Mouse (Mus musculus): Measurements from ENCODE around the gene Uba2.
"Not testable (repeated sequence)": the region's sequence is repeated elsewhere in the genome, so short reads cannot be mapped to it uniquely, and the experiment has no call there.

Gene Uba2

DNA sequence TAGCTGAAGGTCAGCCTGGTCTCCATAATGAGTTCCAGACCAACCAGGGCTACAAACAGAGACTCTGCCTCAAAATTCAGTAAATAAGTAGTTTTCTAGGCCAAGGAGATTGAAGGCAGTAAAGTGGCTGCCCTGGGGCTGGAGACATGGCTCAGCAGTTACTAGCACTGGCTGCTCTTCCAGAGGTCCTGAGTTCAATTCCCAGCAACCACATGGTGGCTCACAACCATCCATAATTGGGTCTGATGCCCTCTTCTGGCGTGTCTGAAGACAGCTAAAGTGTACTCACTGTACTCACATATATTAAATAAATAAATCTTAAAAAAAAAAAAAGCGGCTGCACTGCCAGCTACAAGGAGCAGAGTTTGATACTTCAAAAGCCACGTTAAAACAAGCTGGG, 3.4 kb downstream of the Uba2 start:
- no peak for DNase-seq

DNA sequence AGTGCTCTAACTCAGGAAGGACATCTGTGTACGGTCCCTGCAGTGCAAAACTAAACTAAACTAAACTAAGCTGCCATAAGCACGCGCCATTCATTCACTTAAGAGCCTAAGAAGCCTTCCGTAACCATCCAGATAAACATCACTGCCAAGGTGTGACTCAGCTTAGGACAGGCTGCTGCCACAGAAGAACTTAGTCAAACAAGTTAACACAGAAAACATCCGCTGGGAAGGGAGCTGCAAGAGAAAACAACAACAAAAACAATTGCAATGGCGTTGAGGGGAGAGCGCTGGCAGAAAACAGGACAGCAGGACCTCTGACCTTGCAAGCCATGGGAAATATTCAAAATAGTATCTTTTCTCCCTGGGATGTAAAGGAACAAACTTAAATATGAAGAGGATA, 4.7 kb downstream of the Uba2 start:
- no peak for DNase-seq

DNA sequence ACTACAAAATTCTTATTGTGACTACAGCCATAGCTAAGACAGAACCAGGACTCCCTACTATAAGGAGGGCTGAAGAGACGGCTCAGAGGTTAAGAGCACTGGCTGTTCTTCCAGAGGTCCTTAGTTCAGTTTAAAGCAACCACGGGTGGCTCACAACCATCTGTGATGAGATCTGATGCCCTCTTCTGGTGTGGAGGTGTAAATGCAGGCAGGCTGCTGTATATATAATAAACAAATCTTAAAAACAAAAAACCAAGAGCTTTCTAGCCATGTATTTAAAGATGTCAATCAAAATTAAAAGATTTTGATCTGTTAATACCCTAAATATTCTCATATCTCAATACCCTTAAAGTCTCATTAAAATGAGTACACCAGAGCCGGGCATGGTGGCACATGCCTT, 10.2 kb downstream of the Uba2 start:
- DNase-seq = no peak

DNA sequence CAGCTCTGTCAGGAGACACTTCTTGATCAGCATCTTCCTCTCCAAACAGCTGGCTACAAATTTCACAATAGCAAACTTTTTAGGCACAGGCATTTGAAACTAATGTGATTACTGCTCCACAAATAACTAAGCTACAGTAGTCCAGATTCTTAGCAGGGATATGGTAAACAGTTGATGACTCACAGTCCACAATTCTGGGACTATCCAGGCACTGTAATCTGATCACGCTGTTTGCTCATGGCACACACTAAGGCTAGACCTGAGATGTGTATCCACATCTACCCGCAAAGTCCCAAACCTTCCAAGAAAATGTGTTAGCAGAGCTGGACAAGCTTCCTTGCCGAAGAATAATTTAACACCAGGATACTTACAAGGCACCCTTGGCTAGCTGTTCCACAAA, 11.4 kb downstream of the Uba2 start:
- no peak for DNase-seq

DNA sequence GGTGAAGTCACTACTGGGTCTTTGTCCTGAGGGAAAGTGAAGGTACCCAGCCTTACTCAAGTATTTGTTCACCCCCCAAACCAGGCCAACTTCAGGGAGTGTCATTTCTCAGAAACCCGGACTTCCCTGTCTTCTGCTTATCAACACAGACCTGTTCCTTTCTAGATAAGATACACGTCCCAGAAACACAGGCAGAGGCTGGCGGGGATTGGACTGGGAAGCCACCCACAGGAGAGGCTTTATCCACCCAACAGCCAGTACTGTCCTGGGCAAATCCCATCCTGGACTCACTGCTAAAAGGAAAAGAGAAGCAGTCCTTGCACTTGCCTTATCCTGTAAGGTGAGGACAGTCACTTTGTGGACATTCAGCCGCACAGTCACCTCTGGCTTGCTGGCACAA, 22.2 kb downstream of the Uba2 start:
- no peak for DNase-seq

DNA sequence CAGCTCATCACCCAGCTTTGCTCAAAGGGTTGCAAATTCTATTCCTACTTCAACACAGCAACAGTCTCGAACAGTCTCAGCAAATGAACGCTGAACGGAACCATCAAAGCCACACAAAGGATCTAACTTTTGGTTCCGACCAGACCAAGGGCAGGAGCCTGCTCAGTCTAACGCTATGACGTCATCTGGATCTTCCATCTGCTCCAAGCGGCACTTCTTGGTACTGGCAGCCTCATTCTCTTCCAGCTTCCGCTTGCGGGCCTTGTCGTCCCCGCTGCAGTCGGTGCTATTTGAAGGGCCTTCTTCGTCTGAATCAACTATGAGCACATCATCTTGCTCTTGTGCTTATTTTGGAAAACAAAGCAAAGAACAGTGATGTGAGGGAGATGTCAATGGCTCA, 28.3 kb downstream of the Uba2 start:
- DNase-seq = no peak

DNA sequence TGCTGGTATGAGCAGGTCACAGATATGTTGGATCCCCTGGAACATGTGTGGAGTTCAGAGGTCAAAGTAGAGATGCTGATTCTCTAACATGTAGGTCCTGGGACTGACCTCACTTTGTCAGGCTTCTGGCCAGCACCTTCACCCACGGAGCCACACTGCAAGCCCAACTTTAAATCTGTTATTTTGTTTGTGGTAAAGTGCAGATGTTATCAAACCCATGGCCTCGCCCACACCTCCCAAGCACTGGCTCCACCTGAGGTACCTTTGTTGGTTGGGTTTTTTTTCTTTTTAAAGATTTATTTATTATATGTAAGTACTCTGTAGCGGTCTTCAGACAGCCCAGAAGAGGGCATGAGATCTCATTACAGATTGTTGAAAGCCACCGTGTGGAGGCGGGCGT, 29.9 kb downstream of the Uba2 start:
- no peak for DNase-seq

DNA sequence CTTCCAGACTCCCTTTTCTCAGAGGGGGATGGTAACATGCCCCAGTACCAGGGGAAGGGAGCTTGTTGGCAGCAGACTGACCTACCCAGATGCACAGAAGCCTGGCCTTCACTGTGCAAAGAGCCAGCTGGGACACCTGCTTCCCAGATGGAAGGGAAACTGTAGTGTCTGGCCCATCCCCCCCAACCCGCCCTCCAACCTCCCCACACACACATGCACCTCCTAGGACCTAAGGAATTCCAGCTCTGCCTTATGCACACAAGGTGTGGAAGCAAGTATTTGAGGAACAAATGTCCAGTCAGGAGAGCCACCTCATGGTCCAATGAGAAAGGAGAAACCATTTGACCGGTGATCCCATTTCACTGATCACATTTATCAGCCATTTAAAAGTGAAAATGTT, 35.1 kb downstream of the Uba2 start:
- no peak for DNase-seq

DNA sequence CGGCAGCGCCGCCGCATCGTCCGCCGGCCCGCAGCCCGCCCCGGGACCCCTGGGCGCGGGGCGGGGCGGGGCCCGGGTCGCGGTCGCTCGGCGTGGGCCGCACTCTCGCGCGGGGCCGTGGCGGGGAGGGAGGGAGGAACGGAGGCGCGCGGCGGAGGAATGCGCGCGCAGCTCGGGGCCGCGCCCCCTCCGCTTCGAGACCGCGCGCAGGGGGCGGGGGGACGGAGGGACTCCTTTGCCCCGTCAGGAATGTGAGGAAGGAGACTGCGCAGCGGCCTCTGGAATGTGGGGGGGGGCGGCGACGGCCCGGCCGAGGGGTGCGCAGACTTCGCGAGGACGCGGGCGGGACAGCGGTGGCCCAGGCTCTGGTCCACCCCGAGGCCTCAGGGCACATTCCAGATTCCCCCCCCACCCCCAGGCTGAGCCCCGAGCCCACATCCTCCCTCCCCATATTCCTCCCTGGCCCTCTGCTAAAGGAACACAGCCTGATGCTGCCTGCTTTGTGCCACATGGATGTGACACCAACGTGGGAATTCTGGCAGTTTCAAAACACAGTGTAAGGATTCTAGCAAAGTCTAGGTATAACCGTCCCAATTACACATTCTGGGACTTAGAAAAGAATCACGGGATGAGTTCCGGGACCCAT, 36.2 kb downstream of the Uba2 start, which contains the start of gene Wtip:
Wtip (minus strand) TSS at position 152 of the 646 bp plus-strand sequence.
- peak; percentile 14 for DNase-seq

DNA sequence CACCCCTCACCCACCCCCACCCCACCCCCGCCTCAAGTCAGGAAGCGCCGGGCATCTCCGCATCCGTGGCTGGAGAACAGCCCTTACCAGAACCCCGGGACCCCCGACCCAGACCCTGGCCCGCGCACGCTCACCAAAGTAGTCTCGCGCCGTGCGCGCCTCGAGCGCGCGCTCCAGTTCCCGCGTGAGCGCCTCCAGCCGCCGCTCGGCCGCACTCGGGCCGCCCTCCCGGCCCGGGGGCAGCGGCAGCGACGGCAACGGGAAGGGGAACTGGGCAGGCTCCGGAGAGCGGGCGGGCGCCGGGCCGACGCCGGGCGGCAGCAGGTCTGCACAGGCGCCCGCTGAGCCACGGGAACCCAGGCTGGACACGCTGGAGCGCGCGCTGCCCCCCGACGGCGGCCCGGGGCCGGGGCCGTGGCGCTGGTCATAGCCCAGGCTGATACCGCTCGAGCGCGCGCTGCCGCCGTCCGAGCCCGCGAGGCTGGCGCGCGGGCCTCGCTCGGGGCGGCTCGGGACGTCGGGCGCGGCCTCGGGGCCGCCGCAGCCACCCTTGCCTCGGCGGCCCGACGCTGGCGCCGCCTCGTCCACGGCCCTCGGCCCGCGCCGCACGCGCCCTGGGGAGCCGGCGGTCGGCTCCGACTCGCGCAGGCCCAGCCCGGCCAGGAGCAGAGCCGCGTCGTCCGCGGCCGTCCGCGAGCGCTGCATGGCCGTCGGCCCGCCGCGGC, 36.9 kb downstream of the Uba2 start:
- DNase-seq = no peak

DNA sequence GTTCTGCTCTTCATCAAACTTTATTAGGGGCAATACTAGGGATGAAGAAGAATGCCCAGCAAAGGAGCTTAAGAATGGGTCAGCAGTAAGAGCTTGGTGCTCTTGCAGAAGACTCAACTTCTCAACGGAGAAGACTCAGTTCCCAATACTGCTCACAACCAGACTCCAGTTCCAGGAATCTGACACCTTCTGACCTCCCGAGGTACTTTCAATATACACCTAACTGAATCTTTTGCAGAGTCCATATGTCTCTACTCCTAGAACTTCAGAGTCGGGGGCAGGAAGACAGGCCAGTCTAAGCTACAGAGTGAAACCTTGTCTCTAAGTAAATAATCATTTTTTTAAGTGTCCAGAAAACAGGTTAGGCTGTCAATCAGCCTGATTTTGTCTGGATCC, 37.4 kb downstream of the Uba2 start:
- no peak for DNase-seq

DNA sequence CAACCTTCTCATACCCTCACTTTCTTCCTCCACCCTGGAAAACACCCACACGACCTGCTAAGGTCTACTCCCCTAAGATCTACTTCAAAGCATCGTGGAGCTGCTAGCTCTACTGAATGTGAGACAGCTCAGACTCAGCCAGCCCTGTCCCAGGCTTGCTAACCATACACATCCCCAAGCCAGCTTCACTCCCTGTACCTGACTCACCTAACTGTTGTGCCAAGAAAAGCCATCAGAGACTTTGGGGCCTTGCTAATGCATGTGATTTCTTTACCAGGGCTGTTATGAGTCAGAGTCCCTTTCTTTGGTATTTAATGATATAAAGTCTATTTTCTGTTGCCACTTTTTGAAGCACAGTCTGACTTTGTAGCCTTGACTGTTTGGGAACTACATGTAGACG, 38.3 kb downstream of the Uba2 start:
- no peak for DNase-seq

DNA sequence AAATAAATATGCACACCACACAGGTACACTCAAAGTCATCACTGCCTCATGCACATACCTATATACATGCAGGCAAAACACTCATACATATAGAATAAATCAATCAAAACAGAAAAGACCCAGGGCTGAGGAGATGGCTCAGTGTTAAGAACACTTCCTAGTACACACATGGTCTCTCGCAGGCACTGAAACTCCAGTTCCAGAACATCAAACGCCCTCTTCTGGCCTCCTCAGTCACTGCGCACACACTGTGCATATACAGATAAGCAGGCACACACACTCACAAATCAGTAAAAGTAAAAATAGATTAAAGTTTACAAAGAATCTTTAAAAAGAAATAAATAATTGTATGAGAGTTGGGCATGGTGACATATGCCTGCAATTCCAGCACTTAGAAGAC, 43.1 kb downstream of the Uba2 start:
- DNase-seq = no peak

DNA sequence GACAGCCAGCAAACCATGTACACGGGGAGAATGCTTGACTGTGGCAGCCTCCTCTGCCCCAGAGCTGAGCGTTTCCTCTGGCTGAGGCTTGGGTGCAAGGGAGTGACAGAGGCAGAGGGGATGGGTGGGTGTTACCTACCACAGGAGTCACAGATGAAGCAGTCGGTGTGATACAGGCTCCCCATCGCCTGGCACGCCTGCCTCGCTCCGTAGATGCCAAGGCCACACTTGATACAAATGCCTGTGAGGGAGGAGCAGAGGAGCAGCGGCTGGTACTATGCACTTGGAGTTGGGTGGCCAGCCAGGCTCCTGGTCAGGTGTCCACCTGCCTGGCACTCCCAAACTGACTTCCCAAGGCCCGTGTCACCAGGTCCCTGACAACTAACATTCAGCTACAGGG, 44.1 kb downstream of the Uba2 start:
- DNase-seq = no peak

DNA sequence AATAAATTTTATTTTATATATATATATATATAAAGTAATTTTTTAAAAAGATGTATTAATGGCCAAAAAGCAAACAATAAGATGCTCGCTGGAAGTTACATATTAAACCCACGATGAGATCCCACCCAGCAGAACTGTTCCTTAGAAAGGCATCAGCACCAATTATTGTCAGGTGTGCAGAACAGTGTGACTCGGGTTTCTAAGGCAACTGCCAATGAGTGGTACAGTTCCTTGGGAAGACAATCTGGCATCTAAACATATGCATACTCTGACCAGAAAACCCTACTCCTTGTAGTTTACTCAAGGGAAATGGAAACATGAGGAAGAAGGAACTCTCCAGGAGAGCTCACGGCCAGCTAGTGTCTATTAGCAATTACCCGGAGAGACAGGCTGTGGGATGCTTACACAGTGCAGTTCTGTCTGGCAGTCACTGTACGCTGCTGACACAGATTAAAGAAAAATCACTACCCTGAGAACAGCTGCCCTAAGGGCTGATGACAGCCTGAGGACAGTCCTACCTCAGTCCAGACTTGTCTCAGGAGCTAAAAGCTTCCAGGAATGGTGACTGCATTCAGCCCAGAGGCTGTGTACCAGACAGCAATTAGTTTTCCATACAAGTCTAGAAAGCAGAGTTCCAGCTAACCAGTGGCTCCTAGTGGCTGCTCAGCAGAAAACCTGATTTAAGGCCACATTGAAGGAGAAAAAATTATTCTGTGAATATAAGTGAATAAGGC, 46.2 kb downstream of the Uba2 start:
- DNase-seq = no peak

DNA sequence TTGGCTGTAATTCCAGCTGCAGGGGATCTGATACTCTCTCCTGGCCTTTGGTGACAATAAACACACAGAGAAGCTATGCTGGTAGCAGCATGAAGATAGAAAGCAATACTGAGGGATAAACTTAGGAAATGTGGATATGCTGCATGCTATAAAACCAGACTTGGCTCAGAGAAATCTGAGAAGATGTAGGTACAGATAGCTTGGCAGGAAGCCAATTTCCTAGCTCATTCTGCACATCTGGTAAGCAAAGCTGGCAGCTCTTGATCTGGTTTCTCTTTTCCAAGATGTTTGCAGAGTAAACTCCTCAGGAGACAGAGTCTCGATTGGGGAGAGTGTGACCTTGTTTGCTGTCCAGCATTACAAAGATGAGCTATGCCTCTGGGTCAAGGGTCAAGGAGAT, 48.8 kb downstream of the Uba2 start:
- not testable (repeated sequence) for DNase-seq

DNA sequence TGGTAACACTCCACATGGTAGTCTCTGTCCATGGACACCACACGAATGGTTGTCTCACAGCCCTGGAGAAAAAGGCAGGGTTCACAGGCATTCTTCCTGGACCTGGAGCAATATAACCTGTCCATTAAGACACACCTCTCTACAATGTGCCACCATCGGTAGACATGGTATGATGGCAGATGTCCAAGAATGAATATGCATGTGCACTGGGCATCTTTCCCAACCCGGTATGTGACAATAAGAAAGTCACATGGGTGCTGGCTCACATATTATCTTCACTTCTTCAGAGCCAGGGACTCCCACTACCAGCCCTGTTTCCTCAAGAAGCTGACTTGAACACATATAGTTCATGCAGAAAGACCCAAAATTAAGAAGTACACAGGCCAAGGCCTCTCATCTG, 52.8 kb downstream of the Uba2 start:
- no peak for DNase-seq

DNA sequence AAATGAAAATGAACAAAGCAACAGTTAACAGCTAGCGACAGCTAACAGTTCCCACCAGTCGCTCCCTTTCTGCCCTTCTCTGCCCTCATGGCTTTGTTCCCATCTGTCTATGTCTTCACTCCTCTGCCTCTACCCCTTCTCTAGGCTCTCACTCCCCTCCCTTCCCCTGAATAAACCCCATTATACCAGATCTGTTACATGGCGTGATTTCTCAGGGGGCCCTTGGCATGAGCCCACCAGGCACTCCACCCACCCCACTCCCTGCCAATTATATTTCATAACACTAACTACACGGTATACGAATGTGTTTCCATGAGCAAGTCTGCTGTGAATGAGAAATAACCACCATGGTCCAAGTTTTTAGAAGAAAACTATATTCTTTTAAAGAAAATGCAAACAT, 60.2 kb downstream of the Uba2 start:
- DNase-seq = no peak

DNA sequence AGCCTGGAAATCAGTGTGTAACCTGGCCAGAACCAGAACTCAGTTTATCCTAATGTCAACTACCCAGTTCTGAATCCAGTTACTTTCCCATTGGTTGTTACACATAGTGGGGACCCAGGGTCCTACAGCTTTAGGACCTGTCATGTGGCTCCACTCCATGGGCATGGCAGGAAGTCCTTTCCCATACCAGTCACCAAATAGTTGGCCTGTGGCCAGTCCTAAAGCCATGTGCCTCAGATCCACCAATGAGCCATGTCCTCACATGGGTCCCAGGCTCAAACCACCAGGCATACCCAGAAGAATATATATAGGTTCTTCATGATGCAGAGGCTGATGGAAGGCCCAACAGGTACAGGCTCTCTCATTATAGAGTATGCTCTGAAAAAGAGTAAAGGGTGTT, 68.1 kb downstream of the Uba2 start:
- DNase-seq = no peak

DNA sequence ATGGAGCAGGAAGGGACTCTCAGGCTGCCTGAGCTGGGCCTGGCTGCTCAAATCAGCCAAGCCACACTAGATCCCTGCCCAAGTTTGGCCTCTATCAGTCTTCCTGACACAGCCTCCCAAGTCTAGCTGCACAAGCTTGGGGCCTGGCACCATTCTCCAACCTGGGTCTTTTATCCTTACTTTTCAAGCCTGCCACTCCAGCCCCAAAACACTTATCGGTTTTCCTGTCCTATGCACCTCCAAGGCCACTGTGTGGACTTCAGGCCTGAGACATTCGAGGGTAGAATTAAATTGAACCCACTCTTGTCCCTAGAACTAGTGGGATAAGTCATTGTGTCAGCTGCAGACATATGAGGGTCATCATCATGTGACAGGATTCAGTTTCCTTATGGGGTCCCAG, 69.4 kb downstream of the Uba2 start:
- no peak for DNase-seq

DNA sequence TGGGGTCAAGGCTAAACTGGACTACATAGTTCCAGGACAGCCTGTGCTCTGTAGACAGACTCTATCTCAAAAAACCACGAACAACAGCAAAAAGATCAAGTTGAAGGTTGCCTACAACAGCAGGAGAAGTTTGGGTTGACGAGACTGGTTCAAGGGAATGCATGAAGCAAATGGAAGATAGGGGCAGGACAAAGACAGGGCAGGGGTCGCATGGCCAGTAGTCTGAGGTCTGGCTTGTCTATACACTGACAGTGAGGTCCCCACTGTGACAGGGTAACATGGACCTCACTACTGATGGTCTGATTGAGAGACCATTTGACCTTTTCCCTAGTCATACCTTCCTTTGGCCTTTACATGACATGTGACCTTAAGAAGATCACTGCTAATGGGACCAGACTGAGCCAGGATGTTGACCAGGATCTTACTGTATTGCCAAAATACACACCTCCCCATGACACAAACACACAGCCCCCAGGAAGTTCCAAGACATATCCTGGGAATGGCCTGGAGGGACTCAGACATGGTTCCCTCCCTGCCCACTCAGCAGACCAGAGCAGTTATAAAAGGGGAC, 74.4 kb downstream of the Uba2 start, which contains the start of gene Scgb1b30:
Scgb1b30 (plus strand) TSS at position 521 of the 571 bp plus-strand sequence.
- no peak for DNase-seq

Measured in cerebellum, adult 11 months (tissue).